23 mouse cellular contexts compared by ENCODE assay signal in the genomic region with DNA sequence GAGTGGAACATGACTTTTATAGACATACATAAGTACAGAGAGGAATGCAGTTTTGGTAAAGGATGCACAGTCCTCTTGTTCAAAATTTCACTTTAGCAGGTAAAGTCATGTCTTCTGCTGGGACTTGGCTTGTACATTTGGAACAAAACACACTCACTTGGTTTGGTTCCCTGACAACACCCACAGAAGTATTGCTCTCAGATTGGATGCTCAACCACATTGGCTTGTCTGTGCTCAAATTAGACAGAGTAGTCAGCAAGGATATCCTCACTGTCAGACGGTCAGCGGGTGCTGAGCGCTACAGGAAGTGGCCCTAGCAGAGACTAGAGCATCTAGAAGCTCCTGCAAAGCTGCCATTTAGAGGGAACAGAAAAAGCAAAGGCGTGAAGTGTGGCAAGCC.
DNase-seq lines count a peak whose midpoint lies in the region; TF ChIP-seq lines count a peak whose summit lies in the region.
"Had no signal": no experiment of that assay in that cellular context is flagged by ENCODE, and none has a peak within 500 bp of the region (broad histone marks: within the 10 kb centered on the region; RNA-seq: fewer than 3 reads in every experiment).

No protein-coding gene starts in this region.

- WGBS in heart, adult 2 months, result 58% methylated on average over 4 of the region's 4 CpGs

- no peaks in the 10 kb centered on the region for H3K79me2 ChIP-seq in heart, adult 2 months (replicated peaks; ENCODE audit: control insufficient read depth, insufficient read depth, low read length)

- no peak overlapping the region for H3K9ac ChIP-seq in heart, adult 2 months (ENCODE audit: low read depth, low read length)
- H3K9ac ChIP-seq: embryonic facial prominence, embryonic 15.5 days; forebrain, embryonic 12.5 days; forebrain, postnatal 0 days; heart, embryonic 13.5 days; hindbrain, embryonic 14.5 days; kidney, embryonic 15.5 days; limb, embryonic 13.5 days; lung, embryonic 15.5 days had no signal

- H3K27ac ChIP-seq in heart, adult 2 months, result no peak overlapping the region
- H3K27ac ChIP-seq: embryonic facial prominence, embryonic 10.5 days; embryonic facial prominence, embryonic 15.5 days; forebrain, embryonic 12.5 days; heart, embryonic 13.5 days; hindbrain, embryonic 14.5 days; kidney, embryonic 15.5 days; limb, embryonic 13.5 days; lung, embryonic 15.5 days had no signal

- H3K36me3 ChIP-seq in heart, adult 2 months (ENCODE audit: control insufficient read depth, insufficient read depth, low read length), result no peaks in the 10 kb centered on the region
- H3K36me3 ChIP-seq: embryonic facial prominence, embryonic 10.5 days; embryonic facial prominence, embryonic 15.5 days; heart, embryonic 13.5 days; kidney, embryonic 15.5 days; limb, embryonic 13.5 days; lung, embryonic 15.5 days had no signal

- no peak for TF ChIP-seq EP300 in heart, adult 2 months (IDR thresholded peaks at IDR 0.05; ENCODE audit: insufficient read depth, low read depth, low read length)

- H3K27me3 ChIP-seq in heart, adult 2 months (ENCODE audit: control insufficient read depth, insufficient read depth, low read length), result no peaks in the 10 kb centered on the region
- H3K27me3 ChIP-seq: CH12.LX; embryonic facial prominence, embryonic 15.5 days; forebrain, embryonic 12.5 days; heart, embryonic 13.5 days; kidney, embryonic 15.5 days; limb, embryonic 13.5 days; lung, embryonic 15.5 days had no signal

- intact Hi-C loops in heart, adult 2 months (cut with DNase I), result no loop called here
- intact Hi-C loops in left cerebral cortex, postnatal 25 days (cut with DNase I), result no loop called here
- intact Hi-C loops in left cerebral cortex, postnatal 10 days (cut with DNase I), result no loop called here

- peak; percentile 83 for DNase-seq in heart, adult 11 months
- DNase-seq in heart, adult 2 months, result no peak
- peak; percentile 8 to 60 for DNase-seq in left cerebral cortex, postnatal 25 days (ENCODE audit: low spot score in 2 of 2)
- DNase-seq in left cerebral cortex, postnatal 10 days (ENCODE audit: extremely low spot score in 1 of 2, low spot score in 2 of 2), result no peak
- peak; percentile 15 to 38 for DNase-seq in frontal cortex, postnatal 36 days (ENCODE audit: low spot score in 2 of 2)
- peak; percentile 33 for DNase-seq in telencephalon, adult 2 months (ENCODE audit: low read depth, low spot score)
- DNase-seq: adrenal gland, adult 2 months; adrenal gland, postnatal 36 days; cerebellum, adult 2 months; cerebellum, postnatal 14 days; forebrain, postnatal 0 days; gastrocnemius, postnatal 10 days; layer of hippocampus, postnatal 36 days; lung, postnatal 36 days had no signal

- no peak overlapping the region for H3K4me3 ChIP-seq in heart, adult 2 months
- H3K4me3 ChIP-seq: embryonic facial prominence, embryonic 10.5 days; embryonic facial prominence, embryonic 15.5 days; forebrain, embryonic 12.5 days; heart, embryonic 13.5 days; kidney, embryonic 15.5 days; limb, embryonic 13.5 days; lung, embryonic 15.5 days had no signal

- H3K4me1 ChIP-seq in heart, adult 2 months (ENCODE audit: control insufficient read depth, insufficient read depth, low read length), result peaks cover 1% of the 10 kb centered on the region; the same call in 1 of the 2 replicates
- H3K4me1 ChIP-seq: embryonic facial prominence, embryonic 15.5 days; forebrain, embryonic 12.5 days; heart, embryonic 13.5 days; kidney, embryonic 15.5 days; limb, embryonic 13.5 days had no signal

- TF ChIP-seq POLR2A in heart, adult 2 months (IDR thresholded peaks at IDR 0.05; ENCODE audit: insufficient read depth, low read depth, low read length), result no peak

- no peak for TF ChIP-seq CTCF in heart, adult 2 months (IDR thresholded peaks at IDR 0.05)

Comparison
In these comparisons a context has a peak if more than half of its experiments do, and no peak if none do; other contexts are left out.
1. DNase-seq: peak in heart, adult 11 months (single experiment), left cerebral cortex, postnatal 25 days (2 of 2), frontal cortex, postnatal 36 days (2 of 2) and telencephalon, adult 2 months (single experiment); none in heart, adult 2 months (0 of 2) and left cerebral cortex, postnatal 10 days (0 of 2).